Mouse (Mus musculus): ENCODE results near the gene Cacna2d2.

DNA sequence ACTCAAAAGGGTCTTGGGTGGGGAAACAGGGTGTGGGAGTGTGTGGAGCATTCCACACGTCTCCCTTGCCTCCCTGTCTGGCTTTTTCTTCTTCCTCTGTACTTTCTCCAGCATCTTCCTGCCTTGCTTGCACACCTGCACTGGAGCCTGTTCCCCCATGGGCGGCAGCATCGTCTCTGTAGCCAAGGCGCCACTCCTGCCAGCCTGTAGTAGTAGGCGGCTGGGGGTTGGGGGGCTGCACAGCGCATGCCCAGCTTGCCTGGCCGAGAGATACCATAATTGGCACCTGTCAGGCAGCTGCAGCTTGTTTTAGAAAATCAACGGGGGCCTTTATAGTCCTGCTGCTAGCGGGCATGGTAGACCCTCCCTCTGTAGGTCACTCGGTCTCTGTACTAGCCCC is 108.9 kb downstream of the Cacna2d2 start:
- no peak for TF ChIP-seq POLR2A (IDR thresholded peaks at IDR 0.05; ENCODE audit: low read depth, low read length)
- TF ChIP-seq CTCF (IDR thresholded peaks at IDR 0.05; ENCODE audit: extremely low read depth, insufficient read length, insufficient replicate concordance, low read depth, low read length), result no peak

Measured in small intestine, adult 2 months (tissue).